Mouse (Mus musculus) regulatory T cell (primary cell): ENCODE measurements around the gene Fam210b.

Source experiments
- in situ Hi-C: fragments of 300-600 bp; cut with MboI, MseI; formaldehyde crosslinking; loops from one replicate; pipeline ENCODE4 v1.15.1; 2025; ENCODE audit warnings: high pct_unique_total_duplicates

The Fam210b gene

GRCm38 (mm10) chr2:172401116-172401825, 55.9 kb downstream of the Fam210b start:
- in situ Hi-C loops = no loop called here

GRCm38 (mm10) chr2:172404239-172404638, 58.9 kb downstream of the Fam210b start:
- in situ Hi-C loops = no loop called here

- in situ Hi-C loops = no loop called here
Observed at GRCm38 (mm10) chr2:172405011-172405410, 59.6 kb downstream of the Fam210b start.
